Mouse (Mus musculus) ES-E14 (cell line): Measurements from ENCODE around the gene Tigd4.

Experiments used
- HCFC1 ChIP-seq: IDR thresholded peaks from 2 replicates; pipeline ENCODE4 v1.6.1; 2012; ENCODE audit warnings: low read length, inconsistent platforms, borderline replicate concordance; ENCODE audit not compliant: insufficient read depth
- ZC3H11A ChIP-seq: IDR thresholded peaks from 2 replicates; pipeline ENCODE4 v1.6.1; 2012; ENCODE audit warnings: low read depth, mild to moderate bottlenecking, inconsistent platforms, low read length, borderline replicate concordance

- TF ChIP-seq HCFC1 (no peak), ZC3H11A (no peak)
These were observed at the start of gene Tigd4 for GRCm38 (mm10) chr3:84593274-84593673.
